Mouse (Mus musculus) lung, embryonic 14.5 days (tissue): ENCODE data around the gene Efna2. TPM values are rescaled to one million over a fixed set of nuclear protein-coding genes. Genes with fewer than 3 reads are reported as not detected.
"Not testable (repeated sequence)": the region's sequence is repeated elsewhere in the genome, so short reads cannot be mapped to it uniquely, and the experiment has no call there.

ENCODE experiments used
- ATAC-seq: fragments of 200-750 bp; cut with Nextera tagmentation; 2 replicates; pipeline ENCODE4 v1.8.0; 2017; ENCODE audit warnings: mild to moderate bottlenecking, moderate TSS enrichment, moderate library complexity; ENCODE audit not compliant: insufficient read depth
- DNase-seq: peaks from one replicate; pipeline ENCODE4 v3.0.0-alpha.2; 2015
- H3K27ac ChIP-seq: fragments of 300-500 bp; sonication (generic); 2 replicates; pipeline ENCODE4 v1.5.1; 2014; ENCODE audit warnings: low read depth, mild to moderate bottlenecking, moderate library complexity
- H3K27me3 ChIP-seq: fragments of 300-500 bp; sonication (generic); 2 replicates; pipeline ENCODE4 v1.6.1; 2014; ENCODE audit warnings: low read length, control low read depth; ENCODE audit not compliant: insufficient read depth
- H3K36me3 ChIP-seq: fragments of 300-500 bp; sonication (generic); 2 replicates; pipeline ENCODE4 v1.6.1; 2014; ENCODE audit warnings: control low read depth; ENCODE audit not compliant: insufficient read depth
- H3K4me1 ChIP-seq: fragments of 300-500 bp; sonication (generic); 2 replicates; pipeline ENCODE4 v1.6.1; 2014; ENCODE audit warnings: antibody characterized with exemption, control low read depth; ENCODE audit not compliant: insufficient read depth
- H3K4me2 ChIP-seq: fragments of 300-500 bp; sonication (generic); 2 replicates; pipeline ENCODE4 v1.6.1; 2014; ENCODE audit warnings: mild to moderate bottlenecking
- H3K4me3 ChIP-seq: fragments of 300-500 bp; sonication (generic); 2 replicates; pipeline ENCODE4 v1.5.1; 2014; ENCODE audit warnings: low read depth, low read length
- H3K9ac ChIP-seq: fragments of 300-500 bp; sonication (generic); 2 replicates; pipeline ENCODE4 v1.6.1; 2014
- H3K9me3 ChIP-seq: fragments of 300-500 bp; sonication (generic); 2 replicates; pipeline ENCODE4 v1.6.1; 2016; ENCODE audit warnings: low read depth, low read length, control low read depth
- CTCF ChIP-seq: IDR thresholded peaks from 2 replicates; pipeline ENCODE4 v1.5.1; 2016; ENCODE audit warnings: antibody characterized with exemption, low read depth
- WGBS: fragments of 180-500 bp; shearing (Covaris S2); extraction: QIAGEN DNeasy Blood & Tissue Kit; methylation state at CpG from one replicate; pipeline ENCODE4 v1.1.7; 2014; 5-methylcytosine and 5-hydroxymethylcytosine counted together
- polyA plus RNA-seq: library from polyadenylated mRNA; unstranded; fragments of >200 nt; fragmentation: Nextera tagmentation; extraction: Ambion mirVana; gene quantifications from 2 replicates; pipeline ENCODE4 v1.2.1, GENCODE M21; 2014

Gene Efna2
- polyA plus RNA-seq, 1 experiment from 2014 or later, result 22.7 TPM

GRCm38 (mm10) chr10:80165392-80166128, 13.7 kb upstream of the Efna2 start, which contains the start of gene Cirbp:
Gene Cirbp, plus strand, starts transcription at chr10:80165985.
- Histone ChIP-seq H3K36me3 (peaks cover 14% of the 10 kb centered on the region), H3K4me2 (peak within 1 kb of the TSS; percentile 97), H3K4me1 (peaks cover 48% of the 10 kb centered on the region), H3K4me3 (peak within 1 kb of the TSS; percentile 44), H3K9me3 (no peaks in the 10 kb centered on the region), H3K27me3 (no peaks in the 10 kb centered on the region), H3K27ac (peak within 1 kb of the TSS; percentile 75), H3K9ac (peak within 1 kb of the TSS; percentile 42)
- no peak for DNase-seq
- no peak for ATAC-seq
- TF ChIP-seq CTCF, result no peak
- WGBS, result 17% methylated on average over 20 of the region's 20 CpGs

- H3K27me3 ChIP-seq, H3K9me3 ChIP-seq, H3K4me3 ChIP-seq, ATAC-seq, DNase-seq, H3K9ac ChIP-seq: not testable (repeated sequence)
- peak overlapping the region; percentile 97 for H3K4me2 ChIP-seq
- H3K27ac ChIP-seq, result 0 out of 2 replicates have a peak overlapping the region, but pooled peaks have one; percentile 75
- 92% methylated on average over 4 of the region's 4 CpGs for WGBS
- peaks cover 19% of the 10 kb centered on the region for H3K36me3 ChIP-seq
- H3K4me1 ChIP-seq, result peaks cover 43% of the 10 kb centered on the region
These were observed 13.1 kb upstream of the Efna2 start for GRCm38 (mm10) chr10:80166136-80166535.

GRCm38 (mm10) chr10:80167460-80168037, 11.7 kb upstream of the Efna2 start:
- peaks cover 30% of the 10 kb centered on the region for H3K4me1 ChIP-seq

GRCm38 (mm10) chr10:80168038-80168661, 11.1 kb upstream of the Efna2 start:
- peaks cover 24% of the 10 kb centered on the region for H3K4me1 ChIP-seq
- H3K36me3 ChIP-seq, result peaks cover 35% of the 10 kb centered on the region
- H3K9me3 ChIP-seq, result no peaks in the 10 kb centered on the region
- H3K4me3 ChIP-seq, result peak overlapping the region; percentile 71
- no peak for TF ChIP-seq CTCF
- H3K9ac ChIP-seq, result peak overlapping the region; percentile 93
- DNase-seq, result peak; percentile 98
- WGBS, result under 1% methylated on average over 45 of the region's 48 CpGs
- H3K27me3 ChIP-seq, result no peaks in the 10 kb centered on the region
- peak overlapping the region; percentile 99 for H3K27ac ChIP-seq
- peak overlapping the region; percentile 85 for H3K4me2 ChIP-seq
- ATAC-seq, result peak; percentile 39

More at GRCm38 (mm10) chr10:80167460-80168037, 11.7 kb upstream of the Efna2 start:
- Histone ChIP-seq H3K4me3 (peak overlapping the region; percentile 71), H3K27ac (peak overlapping the region; percentile 99), H3K36me3 (peaks cover 34% of the 10 kb centered on the region), H3K4me2 (peak overlapping the region; percentile 85), H3K27me3 (no peaks in the 10 kb centered on the region), H3K9ac (peak overlapping the region; percentile 93), H3K9me3 (no peaks in the 10 kb centered on the region)
- ATAC-seq, result peak; percentile 87
- WGBS, result under 1% methylated on average over 55 of the region's 55 CpGs
- peak; percentile 100 for DNase-seq
- no peak for TF ChIP-seq CTCF

- no peaks in the 10 kb centered on the region for H3K9me3 ChIP-seq
- peak overlapping the region; percentile 71 for H3K4me3 ChIP-seq
- no peak for ATAC-seq
- H3K9ac ChIP-seq, result peak overlapping the region; percentile 93
- WGBS, result 38% methylated on average over 1 of the region's 1 CpGs
- no peak overlapping the region for H3K27ac ChIP-seq
- no peak for TF ChIP-seq CTCF
- DNase-seq, result no peak
- peaks cover 23% of the 10 kb centered on the region for H3K4me1 ChIP-seq
- H3K36me3 ChIP-seq, result peaks cover 35% of the 10 kb centered on the region
- H3K27me3 ChIP-seq, result no peaks in the 10 kb centered on the region
- H3K4me2 ChIP-seq, result peak overlapping the region; percentile 85
These were observed 10.2 kb upstream of the Efna2 start for GRCm38 (mm10) chr10:80169070-80169469.

GRCm38 (mm10) chr10:80169651-80170050, 9.6 kb upstream of the Efna2 start:
- ATAC-seq (no peak), DNase-seq (no peak)
- no peak overlapping the region for H3K4me3 ChIP-seq
- no peak for TF ChIP-seq CTCF
- no peak overlapping the region for H3K9ac ChIP-seq
- no peaks in the 10 kb centered on the region for H3K27me3 ChIP-seq
- 90% methylated on average over 7 of the region's 7 CpGs for WGBS
- peak overlapping the region; percentile 85 for H3K4me2 ChIP-seq
- peaks cover 35% of the 10 kb centered on the region for H3K36me3 ChIP-seq
- H3K9me3 ChIP-seq, result no peaks in the 10 kb centered on the region
- H3K27ac ChIP-seq, result no peak overlapping the region
- H3K4me1 ChIP-seq, result peaks cover 19% of the 10 kb centered on the region

GRCm38 (mm10) chr10:80170052-80170451, 9.2 kb upstream of the Efna2 start:
- no peaks in the 10 kb centered on the region for H3K27me3 ChIP-seq
- peaks cover 35% of the 10 kb centered on the region for H3K36me3 ChIP-seq
- no peak overlapping the region for H3K4me3 ChIP-seq
- WGBS, result 94% methylated on average over 16 of the region's 16 CpGs
- TF ChIP-seq CTCF, result no peak
- DNase-seq (no peak), ATAC-seq (no peak)
- no peak overlapping the region for H3K27ac ChIP-seq
- no peaks in the 10 kb centered on the region for H3K9me3 ChIP-seq
- H3K4me2 ChIP-seq, result no peak overlapping the region
- no peak overlapping the region for H3K9ac ChIP-seq
- H3K4me1 ChIP-seq, result peaks cover 19% of the 10 kb centered on the region
